Mouse (Mus musculus) left cerebral cortex, postnatal 14 days (tissue): Measurements from ENCODE around the gene Mast4. TPM values are rescaled to one million over a fixed set of nuclear protein-coding genes. Genes with fewer than 3 reads are reported as not detected.
A peak's percentile ranks its signal among the peaks of the same experiment; 100 is the strongest.

Experiments used
- DNase-seq, 2 experiments: peaks; one replicate each; pipeline ENCODE4 v3.0.0; 2021 to 2022; ENCODE audit warnings: low spot score in 2 of 2, mixed read lengths in 1 of 2
- intact Hi-C: fragments of 180-260 bp; cut with DNase I; formaldehyde crosslinking; loops from one replicate; pipeline ENCODE4 v1.15.1; 2025
- total RNA-seq, 2 experiments: library from RNA; stranded (reverse); gene quantifications; 2 replicates each; pipeline ENCODE4 v1.2.3; 2021

Gene Mast4
- total RNA-seq, 2 experiments from 2014 or later, result 35.5 to 41.2 TPM

- no peak for DNase-seq
- intact Hi-C loops, result no loop called here
Measured at GRCm38 (mm10) chr13:102864840-102865239, 469.5 kb downstream of the Mast4 start.

- intact Hi-C loops, result no loop called here
- DNase-seq, result no peak
Measured at GRCm38 (mm10) chr13:102864079-102864478, 470.2 kb downstream of the Mast4 start.

GRCm38 (mm10) chr13:102862981-102863380 is 471.3 kb downstream of the Mast4 start:
- DNase-seq, result no peak
- intact Hi-C loops, result no loop called here

DNA sequence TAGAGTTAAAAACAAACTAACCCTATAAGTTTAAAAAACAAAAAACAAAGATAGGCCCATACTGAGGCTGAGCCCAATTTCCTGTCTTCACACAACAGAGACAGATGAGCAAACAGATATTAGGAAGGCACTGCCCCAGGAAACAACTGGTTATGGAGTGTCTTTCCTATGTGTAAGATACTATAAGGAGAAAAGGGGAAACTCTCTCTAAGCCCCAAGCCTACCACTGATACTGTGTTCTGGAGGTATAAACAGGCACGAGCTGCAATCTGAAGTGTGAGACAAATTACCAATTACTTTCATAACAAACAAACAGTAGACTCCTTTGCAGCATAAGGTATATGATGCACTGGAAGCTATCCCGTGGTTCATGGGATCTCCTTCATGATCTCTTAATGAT is 471.9 kb downstream of the Mast4 start:
- DNase-seq, result no peak
- intact Hi-C loops, result no loop called here

DNA sequence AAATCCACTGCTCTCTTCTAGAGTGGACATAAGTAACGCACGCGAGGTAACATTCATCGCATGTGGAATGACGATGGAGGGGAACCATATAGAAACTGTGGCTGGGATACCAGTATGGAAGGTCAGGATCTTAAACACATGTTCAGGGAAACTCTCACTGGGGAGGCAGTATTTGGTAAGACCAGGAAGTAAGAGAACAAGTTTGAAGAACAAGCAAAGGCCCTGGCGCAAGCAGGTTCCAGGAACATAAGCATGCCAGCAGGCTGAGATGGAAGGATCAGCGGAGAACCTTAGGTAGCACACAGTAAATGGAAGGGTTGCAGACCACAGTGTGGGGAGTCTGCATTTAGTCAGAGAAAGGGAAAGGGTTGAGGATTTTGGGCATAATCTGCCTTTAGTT is 473.6 kb downstream of the Mast4 start:
- intact Hi-C loops, result no loop called here
- DNase-seq, result no peak

- no peak for DNase-seq
- intact Hi-C loops, result no loop called here
Measured at GRCm38 (mm10) chr13:102860135-102860534, 474.2 kb downstream of the Mast4 start.

DNA sequence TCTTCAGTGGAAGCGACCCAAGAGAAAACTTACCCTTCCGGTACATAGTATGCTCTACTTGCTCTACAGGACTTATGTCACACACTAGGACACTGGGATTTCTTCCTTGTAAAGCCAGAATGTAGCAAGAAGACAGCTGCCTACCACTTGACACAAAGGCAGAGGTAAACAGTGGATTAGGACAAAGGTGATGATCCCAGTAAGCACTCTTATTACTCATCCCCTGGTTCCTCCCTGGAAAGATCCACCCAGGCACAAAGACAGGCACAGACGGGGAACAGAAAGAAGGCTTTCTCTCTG is 476.8 kb downstream of the Mast4 start:
- DNase-seq, result no peak
- intact Hi-C loops, result no loop called here

- intact Hi-C loops, result no loop called here
- peak in 1 of 2 experiments; percentile 17 for DNase-seq
Measured at GRCm38 (mm10) chr13:102856821-102857538, 477.3 kb downstream of the Mast4 start.

- DNase-seq, result no peak
- intact Hi-C loops, result no loop called here
Measured at GRCm38 (mm10) chr13:102852865-102853264, 481.4 kb downstream of the Mast4 start.

DNA sequence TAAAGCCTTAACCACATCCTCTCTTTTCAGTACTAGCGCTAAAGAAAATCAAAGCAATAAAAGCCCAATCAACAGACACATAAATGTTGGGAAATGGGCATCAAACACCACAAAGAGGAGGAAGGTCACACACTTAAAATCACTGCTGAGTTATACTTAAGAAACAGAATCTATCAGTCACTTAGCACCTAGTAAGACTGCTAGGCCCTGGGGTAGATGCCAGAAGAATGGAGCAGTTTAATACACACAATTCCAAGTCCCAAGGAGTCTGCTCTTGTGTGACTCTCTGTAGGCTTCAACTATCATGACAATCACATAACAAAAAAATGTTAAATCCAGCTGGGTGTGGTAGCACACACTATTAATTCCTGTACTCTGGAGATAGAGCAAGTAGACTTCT is 483.0 kb downstream of the Mast4 start:
- intact Hi-C loops, result no loop called here
- DNase-seq, result no peak

DNA sequence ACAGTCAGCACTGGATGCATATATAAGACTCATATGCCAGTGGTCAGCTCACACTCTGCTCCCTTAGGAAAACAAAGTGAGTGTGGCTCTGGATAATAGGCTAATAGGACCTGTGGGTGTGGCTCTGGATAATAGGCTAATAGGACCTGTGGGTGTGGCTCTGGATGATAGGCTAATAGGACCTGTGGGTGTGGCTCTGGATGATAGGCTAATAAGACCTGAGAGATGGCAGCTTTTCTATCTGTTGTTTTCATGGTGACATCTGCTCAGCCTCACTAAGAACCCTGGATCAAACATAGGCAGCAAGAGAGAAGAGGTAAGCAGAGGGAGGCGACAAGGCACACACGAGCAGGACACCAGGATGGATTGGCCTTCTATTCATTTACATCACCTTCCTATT is 483.7 kb downstream of the Mast4 start:
- no peak for DNase-seq
- intact Hi-C loops, result no loop called here

DNA sequence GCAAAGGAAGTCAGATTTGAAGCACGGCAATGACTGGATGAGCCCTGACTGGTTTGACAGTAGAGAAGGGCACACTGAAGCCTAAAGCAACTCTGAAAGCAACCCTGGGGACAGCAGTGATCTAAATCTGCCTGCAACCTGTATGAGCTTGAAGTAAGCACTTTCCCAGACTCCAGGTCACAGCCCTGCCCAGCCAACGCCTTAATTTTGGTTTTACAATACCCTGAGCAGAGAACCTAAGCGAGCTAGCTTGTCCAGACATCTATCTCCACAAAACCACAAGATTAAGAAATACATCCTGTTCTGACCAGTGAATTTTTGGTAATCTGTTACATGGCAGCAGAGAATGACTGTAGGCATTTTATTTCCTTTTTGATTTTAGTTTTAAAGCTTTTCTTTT is 485.2 kb downstream of the Mast4 start:
- intact Hi-C loops, result no loop called here
- DNase-seq, result no peak

GRCm38 (mm10) chr13:102846473-102846872 is 487.8 kb downstream of the Mast4 start:
- intact Hi-C loops, result no loop called here
- no peak for DNase-seq

DNA sequence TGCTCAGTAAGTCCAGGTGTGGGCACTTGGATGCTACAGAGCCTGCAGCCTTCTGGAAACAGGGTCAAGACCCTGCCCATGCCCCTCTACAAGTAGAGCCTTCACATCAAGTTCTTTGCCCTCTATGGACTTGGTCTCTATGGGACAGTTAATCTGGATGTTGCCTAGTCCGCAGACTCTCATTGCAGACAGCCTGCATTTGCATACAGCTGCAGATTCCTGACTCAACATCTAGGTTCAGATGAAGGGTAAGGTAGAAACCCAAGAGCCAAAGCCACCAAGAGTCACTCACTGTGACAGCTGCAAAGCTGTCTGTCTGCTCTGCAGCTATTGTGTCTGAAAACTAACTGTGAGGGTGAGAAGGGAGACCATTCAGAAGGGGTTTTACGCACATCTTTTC is 491.6 kb downstream of the Mast4 start:
- intact Hi-C loops, result no loop called here
- DNase-seq, result no peak

GRCm38 (mm10) chr13:102842237-102842636 is 492.1 kb downstream of the Mast4 start:
- intact Hi-C loops, result no loop called here
- DNase-seq, result no peak

GRCm38 (mm10) chr13:102839741-102840482 is 494.4 kb downstream of the Mast4 start:
- intact Hi-C loops, result no loop called here
- no peak for DNase-seq

DNA sequence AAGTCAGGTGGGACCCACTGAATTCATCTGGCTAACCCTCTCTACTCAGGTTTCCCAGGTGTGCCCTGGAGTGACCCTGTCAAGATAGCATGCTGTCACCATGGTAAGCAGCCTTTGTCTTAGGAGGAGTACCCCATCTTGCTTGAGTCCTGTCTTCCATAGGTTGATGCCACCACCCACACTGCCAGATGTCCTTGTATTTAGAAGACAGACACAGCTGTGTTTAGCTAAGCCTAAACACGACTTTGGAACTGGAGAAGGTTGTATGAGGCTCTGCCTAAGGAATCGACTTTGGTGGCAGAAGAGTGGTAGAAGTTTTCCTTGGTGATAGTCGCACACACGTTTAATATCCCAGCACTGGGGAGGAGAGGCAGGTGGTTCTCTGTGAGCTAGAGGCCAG is 496.9 kb downstream of the Mast4 start:
- peak in 1 of 2 experiments; percentile 35 for DNase-seq
- intact Hi-C loops, result no loop called here

DNA sequence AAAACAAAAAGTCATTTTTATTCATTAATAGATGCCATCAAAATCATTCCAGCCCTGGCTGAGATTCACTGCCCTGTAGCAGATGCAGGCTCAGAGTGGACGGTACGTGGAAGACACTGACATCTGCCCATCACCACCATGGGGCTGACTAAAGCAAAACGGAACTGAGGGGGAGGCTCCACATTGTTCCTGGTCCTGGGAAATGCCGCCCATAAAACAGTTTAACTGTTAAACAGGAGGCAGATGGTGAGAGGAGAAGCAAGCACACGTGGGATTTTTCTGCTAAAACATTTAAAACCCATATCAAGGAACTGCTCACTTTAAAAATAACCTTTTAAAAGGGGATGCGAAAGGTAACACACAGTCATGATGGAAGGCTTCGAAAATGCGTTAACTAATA is 499.0 kb downstream of the Mast4 start:
- intact Hi-C loops, result no loop called here
- peak in 1 of 2 experiments; percentile 11 for DNase-seq

GRCm38 (mm10) chr13:102818287-102818686 is 516.0 kb downstream of the Mast4 start:
- no peak for DNase-seq
- intact Hi-C loops, result no loop called here

DNA sequence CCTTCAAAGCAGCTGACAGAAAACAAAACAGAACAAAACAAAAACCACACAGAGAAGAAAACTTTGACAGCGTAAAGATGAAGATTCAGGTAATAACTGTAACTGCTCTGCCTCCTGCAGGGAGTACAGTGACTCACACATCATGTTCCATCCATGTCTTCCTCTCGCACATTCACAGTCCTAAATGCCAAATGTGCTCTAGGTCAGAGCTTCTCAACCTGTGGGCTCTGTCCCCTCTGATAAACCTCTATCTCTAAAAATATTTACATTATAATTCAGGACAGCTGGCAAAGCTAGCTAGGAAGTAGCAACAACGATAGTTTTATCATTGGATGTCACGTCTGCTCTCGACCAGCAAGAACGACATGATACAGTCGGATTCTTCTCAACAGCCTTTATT is 517.6 kb downstream of the Mast4 start:
- intact Hi-C loops, result no loop called here

DNA sequence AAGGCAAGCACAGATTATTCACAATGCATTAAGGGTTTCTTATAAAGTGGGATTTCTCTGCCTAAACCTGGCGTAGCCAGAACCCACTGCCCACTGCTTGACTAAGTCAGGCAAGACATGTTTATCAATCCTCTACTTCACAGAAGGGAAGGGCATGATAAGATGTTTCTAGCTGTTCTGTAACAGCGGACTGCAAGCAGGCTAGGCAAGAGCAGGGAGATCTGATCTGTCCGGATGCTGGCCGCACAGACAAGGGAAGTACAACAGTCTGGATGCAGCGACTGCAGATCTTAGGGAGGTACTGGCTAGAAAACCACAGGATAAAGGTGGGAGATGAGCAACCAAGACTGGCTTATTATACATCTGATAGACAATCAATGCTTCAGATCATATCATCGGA is 519.1 kb downstream of the Mast4 start:
- intact Hi-C loops, result no loop called here
- DNase-seq, result no peak

More for the DNA sequence above, 517.6 kb downstream of the Mast4 start:
- DNase-seq, result no peak
